Mouse (Mus musculus): ENCODE results near the gene Olfr62. TPM values are rescaled to one million over a fixed set of nuclear protein-coding genes. Genes with fewer than 3 reads are reported as not detected.

Gene Olfr62
- polyA plus RNA-seq, 1 experiment from 2014 or later: not detected

GRCm38 (mm10) chr4:118645234-118645633 is 13.5 kb upstream of the Olfr62 start:
- Histone ChIP-seq H3K27ac (no peak overlapping the region), H3K36me3 (replicated peaks; ENCODE audit: control insufficient read depth, insufficient read depth) (no peaks in the 10 kb centered on the region), H3K9ac (no peak overlapping the region), H3K4me3 (replicated peaks; ENCODE audit: low read length) (no peak overlapping the region), H3K9me3 (ENCODE audit: control insufficient read depth, low read length) (no peaks in the 10 kb centered on the region), H3K27me3 (ENCODE audit: control insufficient read depth, insufficient read depth, low read length) (no peaks in the 10 kb centered on the region), H3K4me2 (replicated peaks) (no peak overlapping the region), H3K4me1 (replicated peaks; ENCODE audit: control insufficient read depth, insufficient read depth, low read length) (no peaks in the 10 kb centered on the region)
- WGBS: 10% methylated on average over 2 of the region's 2 CpGs
- DNase-seq (ENCODE audit: low spot score): peak; percentile 55
- no peak for ATAC-seq (ENCODE audit: low FRiP score)

- Histone ChIP-seq H3K9ac (no peak overlapping the region), H3K4me1 (replicated peaks; ENCODE audit: control insufficient read depth, insufficient read depth, low read length) (no peaks in the 10 kb centered on the region), H3K36me3 (replicated peaks; ENCODE audit: control insufficient read depth, insufficient read depth) (no peaks in the 10 kb centered on the region), H3K9me3 (ENCODE audit: control insufficient read depth, low read length) (no peaks in the 10 kb centered on the region), H3K4me2 (replicated peaks) (no peak overlapping the region), H3K27me3 (ENCODE audit: control insufficient read depth, insufficient read depth, low read length) (no peaks in the 10 kb centered on the region), H3K27ac (no peak overlapping the region), H3K4me3 (replicated peaks; ENCODE audit: low read length) (no peak overlapping the region)
- ATAC-seq (ENCODE audit: low FRiP score): no peak
- no peak for DNase-seq (ENCODE audit: low spot score)
- 74% methylated on average over 2 of the region's 2 CpGs for WGBS
Observed at GRCm38 (mm10) chr4:118687086-118687485, 28.3 kb downstream of the Olfr62 start.

GRCm38 (mm10) chr4:118692412-118692973 is 33.7 kb downstream of the Olfr62 start, which contains the start of gene Olfr1342:
Olfr1342 (minus strand) TSS chr4:118692756.
- no peak within 1 kb of the TSS for H3K9ac ChIP-seq
- H3K4me3 ChIP-seq (replicated peaks; ENCODE audit: low read length): no peak within 1 kb of the TSS
- H3K4me1 ChIP-seq (replicated peaks; ENCODE audit: control insufficient read depth, insufficient read depth, low read length): no peaks in the 10 kb centered on the region
- H3K9me3 ChIP-seq (ENCODE audit: control insufficient read depth, low read length): no peaks in the 10 kb centered on the region
- H3K27me3 ChIP-seq (ENCODE audit: control insufficient read depth, insufficient read depth, low read length): no peaks in the 10 kb centered on the region
- H3K36me3 ChIP-seq (replicated peaks; ENCODE audit: control insufficient read depth, insufficient read depth): no peaks in the 10 kb centered on the region
- DNase-seq (ENCODE audit: low spot score) (no peak), ATAC-seq (ENCODE audit: low FRiP score) (no peak)
- no peak within 1 kb of the TSS for H3K27ac ChIP-seq
- 51% methylated on average over 12 of the region's 12 CpGs for WGBS
- H3K4me2 ChIP-seq (replicated peaks): no peak within 1 kb of the TSS

GRCm38 (mm10) chr4:118693812-118694211 is 35.1 kb downstream of the Olfr62 start:
- DNase-seq (ENCODE audit: low spot score): no peak
- no peak for ATAC-seq (ENCODE audit: low FRiP score)
- H3K9ac ChIP-seq: no peak overlapping the region
- no peak overlapping the region for H3K4me2 ChIP-seq (replicated peaks)
- H3K36me3 ChIP-seq (replicated peaks; ENCODE audit: control insufficient read depth, insufficient read depth): no peaks in the 10 kb centered on the region
- WGBS: 23% methylated on average over 2 of the region's 2 CpGs
- no peaks in the 10 kb centered on the region for H3K27me3 ChIP-seq (ENCODE audit: control insufficient read depth, insufficient read depth, low read length)
- no peak overlapping the region for H3K4me3 ChIP-seq (replicated peaks; ENCODE audit: low read length)
- no peaks in the 10 kb centered on the region for H3K4me1 ChIP-seq (replicated peaks; ENCODE audit: control insufficient read depth, insufficient read depth, low read length)
- no peaks in the 10 kb centered on the region for H3K9me3 ChIP-seq (ENCODE audit: control insufficient read depth, low read length)
- H3K27ac ChIP-seq: no peak overlapping the region

GRCm38 (mm10) chr4:118703223-118703622 is 44.5 kb downstream of the Olfr62 start, which contains the start of gene Olfr1341:
Olfr1341 (plus strand) TSS chr4:118703523.
- no peak within 1 kb of the TSS for H3K4me3 ChIP-seq (replicated peaks; ENCODE audit: low read length)
- ATAC-seq (ENCODE audit: low FRiP score) (no peak), DNase-seq (ENCODE audit: low spot score) (no peak)
- 79% methylated on average over 3 of the region's 3 CpGs for WGBS
- no peaks in the 10 kb centered on the region for H3K27me3 ChIP-seq (ENCODE audit: control insufficient read depth, insufficient read depth, low read length)
- H3K36me3 ChIP-seq (replicated peaks; ENCODE audit: control insufficient read depth, insufficient read depth): no peaks in the 10 kb centered on the region
- H3K4me1 ChIP-seq (replicated peaks; ENCODE audit: control insufficient read depth, insufficient read depth, low read length): no peaks in the 10 kb centered on the region
- H3K27ac ChIP-seq: no peak within 1 kb of the TSS
- H3K4me2 ChIP-seq (replicated peaks): no peak within 1 kb of the TSS
- no peak within 1 kb of the TSS for H3K9ac ChIP-seq
- no peaks in the 10 kb centered on the region for H3K9me3 ChIP-seq (ENCODE audit: control insufficient read depth, low read length)

GRCm38 (mm10) chr4:118708086-118708485 is 49.3 kb downstream of the Olfr62 start:
- ATAC-seq (ENCODE audit: low FRiP score): no peak
- 86% methylated on average over 5 of the region's 5 CpGs for WGBS
- H3K9me3 ChIP-seq (ENCODE audit: control insufficient read depth, low read length): no peaks in the 10 kb centered on the region

GRCm38 (mm10) chr4:118711656-118712055 is 52.9 kb downstream of the Olfr62 start:
- ATAC-seq (ENCODE audit: low FRiP score): no peak
- Histone ChIP-seq H3K4me2 (replicated peaks) (no peak overlapping the region), H3K4me1 (replicated peaks; ENCODE audit: control insufficient read depth, insufficient read depth, low read length) (no peaks in the 10 kb centered on the region), H3K27me3 (ENCODE audit: control insufficient read depth, insufficient read depth, low read length) (no peaks in the 10 kb centered on the region), H3K27ac (no peak overlapping the region), H3K9ac (no peak overlapping the region), H3K9me3 (ENCODE audit: control insufficient read depth, low read length) (no peaks in the 10 kb centered on the region), H3K4me3 (replicated peaks; ENCODE audit: low read length) (no peak overlapping the region), H3K36me3 (replicated peaks; ENCODE audit: control insufficient read depth, insufficient read depth) (no peaks in the 10 kb centered on the region)
- WGBS: 8% methylated on average over 1 of the region's 1 CpGs
- no peak for DNase-seq (ENCODE audit: low spot score)

More at GRCm38 (mm10) chr4:118708086-118708485, 49.3 kb downstream of the Olfr62 start:
- H3K4me1 ChIP-seq (replicated peaks; ENCODE audit: control insufficient read depth, insufficient read depth, low read length): no peaks in the 10 kb centered on the region
- no peak overlapping the region for H3K4me2 ChIP-seq (replicated peaks)
- no peak overlapping the region for H3K27ac ChIP-seq
- no peaks in the 10 kb centered on the region for H3K36me3 ChIP-seq (replicated peaks; ENCODE audit: control insufficient read depth, insufficient read depth)
- no peak for DNase-seq (ENCODE audit: low spot score)
- no peaks in the 10 kb centered on the region for H3K27me3 ChIP-seq (ENCODE audit: control insufficient read depth, insufficient read depth, low read length)
- H3K4me3 ChIP-seq (replicated peaks; ENCODE audit: low read length): no peak overlapping the region
- H3K9ac ChIP-seq: no peak overlapping the region

Other genes with a start within 250 kb of the Olfr62 start
- gene Szt2, start 249.7 kb upstream of the Olfr62 start, polyA plus RNA-seq (2014; fragmentation: Nextera tagmentation; extraction: Ambion mirVana): 11.6 and 14.0 TPM in 2 replicates
- gene Med8, start 249.6 kb upstream of the Olfr62 start, polyA plus RNA-seq (2014; fragmentation: Nextera tagmentation; extraction: Ambion mirVana): 98.6 and 102 TPM in 2 replicates
- 29.5 and 32.4 TPM in 2 replicates for gene Elovl1, start 230.9 kb upstream of the Olfr62 start, polyA plus RNA-seq (2014; fragmentation: Nextera tagmentation; extraction: Ambion mirVana)
- gene Cdc20, start 221.6 kb upstream of the Olfr62 start, polyA plus RNA-seq (2014; fragmentation: Nextera tagmentation; extraction: Ambion mirVana): 30.1 and 40.2 TPM in 2 replicates
- 0.28 and 0.34 TPM in 2 replicates for gene Mpl, start 201.4 kb upstream of the Olfr62 start, polyA plus RNA-seq (2014; fragmentation: Nextera tagmentation; extraction: Ambion mirVana)
- gene Tie1, start 168.9 kb upstream of the Olfr62 start, polyA plus RNA-seq (2014; fragmentation: Nextera tagmentation; extraction: Ambion mirVana): 14.3 and 15.1 TPM in 2 replicates
- gene 2610528J11Rik, start 132.0 kb upstream of the Olfr62 start, polyA plus RNA-seq (2014; fragmentation: Nextera tagmentation; extraction: Ambion mirVana): not detected in 2 replicates
- not detected in 2 replicates for gene Tmem125, start 114.9 kb upstream of the Olfr62 start, polyA plus RNA-seq (2014; fragmentation: Nextera tagmentation; extraction: Ambion mirVana)
- 1.7 and 3.1 TPM in 2 replicates for gene Cfap57, start 38.2 kb upstream of the Olfr62 start, polyA plus RNA-seq (2014; fragmentation: Nextera tagmentation; extraction: Ambion mirVana)
- 102 TPM in 2 replicates for gene Ebna1bp2, start 38.2 kb upstream of the Olfr62 start, polyA plus RNA-seq (2014; fragmentation: Nextera tagmentation; extraction: Ambion mirVana)
- gene Olfr1342, start 33.8 kb downstream of the Olfr62 start, polyA plus RNA-seq (2014; fragmentation: Nextera tagmentation; extraction: Ambion mirVana): not detected in 2 replicates
- not detected in 2 replicates for gene Olfr1341, start 44.6 kb downstream of the Olfr62 start, polyA plus RNA-seq (2014; fragmentation: Nextera tagmentation; extraction: Ambion mirVana)
- not detected in 2 replicates for gene Olfr1340, start 61.2 kb downstream of the Olfr62 start, polyA plus RNA-seq (2014; fragmentation: Nextera tagmentation; extraction: Ambion mirVana)
- not detected in 2 replicates for gene Olfr1339, start 73.2 kb downstream of the Olfr62 start, polyA plus RNA-seq (2014; fragmentation: Nextera tagmentation; extraction: Ambion mirVana)
- gene Olfr1338, start 99.8 kb downstream of the Olfr62 start, polyA plus RNA-seq (2014; fragmentation: Nextera tagmentation; extraction: Ambion mirVana): not detected in 2 replicates
- gene Olfr1337, start 123.6 kb downstream of the Olfr62 start, polyA plus RNA-seq (2014; fragmentation: Nextera tagmentation; extraction: Ambion mirVana): not detected in 2 replicates
- gene Olfr1335, start 151.0 kb downstream of the Olfr62 start, polyA plus RNA-seq (2014; fragmentation: Nextera tagmentation; extraction: Ambion mirVana): not detected in 2 replicates
- gene Olfr1333, start 177.3 kb downstream of the Olfr62 start, polyA plus RNA-seq (2014; fragmentation: Nextera tagmentation; extraction: Ambion mirVana): not detected in 2 replicates
- gene Olfr1331, start 205.7 kb downstream of the Olfr62 start, polyA plus RNA-seq (2014; fragmentation: Nextera tagmentation; extraction: Ambion mirVana): not detected in 2 replicates
- gene Olfr1330, start 229.6 kb downstream of the Olfr62 start, polyA plus RNA-seq (2014; fragmentation: Nextera tagmentation; extraction: Ambion mirVana): not detected in 2 replicates

Data from hindbrain, embryonic 14.5 days (tissue).